Mouse (Mus musculus) bone marrow macrophage, adult 2 months (primary cell): ENCODE results near the gene Abca3.

Source experiments
- CTCF ChIP-seq: IDR thresholded peaks from 2 replicates; pipeline ENCODE4 v1.5.1; 2012; ENCODE audit warnings: low read depth, mild to moderate bottlenecking, low read length, moderate library complexity
- POLR2A ChIP-seq: IDR thresholded peaks from 2 replicates; pipeline ENCODE4 v1.6.1; 2012; ENCODE audit warnings: mild to moderate bottlenecking, low read depth, low read length, borderline replicate concordance

GRCm38 (mm10) chr17:24441148-24441547, 89.4 kb downstream of the Abca3 start:
- no peak for TF ChIP-seq POLR2A
- TF ChIP-seq CTCF: 0 out of 2 replicates have a peak, but pooled peaks have one; percentile 13
